Mouse (Mus musculus) lung, adult 2 months (tissue): Measurements from ENCODE around the gene Snx22. TPM values are rescaled to one million over a fixed set of nuclear protein-coding genes. Genes with fewer than 3 reads are reported as not detected.

Source experiments
- DNase-seq: peaks from one replicate; pipeline ENCODE4 v3.0.0; 2022
- H3K4me1 ChIP-seq: fragments of 200-500 bp; 2 replicates; pipeline ENCODE4 v1.6.1; 2011; ENCODE audit warnings: low read length; ENCODE audit not compliant: control insufficient read depth, insufficient read depth
- H3K4me3 ChIP-seq: fragments of 200-500 bp; replicated peaks from 2 replicates; pipeline ENCODE3; 2011; ENCODE audit warnings: low read depth, mild to moderate bottlenecking, control low read depth, low read length; ENCODE audit errors: extremely low read depth
- CTCF ChIP-seq: fragments of 200-500 bp; IDR thresholded peaks from 2 replicates; pipeline ENCODE4 v1.5.1; 2011; ENCODE audit warnings: mild to moderate bottlenecking, low read length, control low read depth; ENCODE audit not compliant: insufficient read depth
- POLR2A ChIP-seq: fragments of 200-500 bp; IDR thresholded peaks from 2 replicates; pipeline ENCODE4 v1.6.1; 2011; ENCODE audit warnings: low read depth, mild to moderate bottlenecking, control low read depth, low read length, borderline replicate concordance; ENCODE audit errors: extremely low read depth
- WGBS: fragments of 180-500 bp; shearing (Covaris S2); methylation state at CpG from one replicate; pipeline ENCODE4 v1.1.7; 2018; 5-methylcytosine and 5-hydroxymethylcytosine counted together
- polyA plus RNA-seq: library from polyadenylated mRNA; depleted of rRNA; stranded (reverse); fragments of >200 nt; gene quantifications from 2 replicates; pipeline ENCODE4 v1.2.3, GENCODE M21; 2012

Gene Snx22
- polyA plus RNA-seq, 1 experiment: 18.0 TPM

DNA sequence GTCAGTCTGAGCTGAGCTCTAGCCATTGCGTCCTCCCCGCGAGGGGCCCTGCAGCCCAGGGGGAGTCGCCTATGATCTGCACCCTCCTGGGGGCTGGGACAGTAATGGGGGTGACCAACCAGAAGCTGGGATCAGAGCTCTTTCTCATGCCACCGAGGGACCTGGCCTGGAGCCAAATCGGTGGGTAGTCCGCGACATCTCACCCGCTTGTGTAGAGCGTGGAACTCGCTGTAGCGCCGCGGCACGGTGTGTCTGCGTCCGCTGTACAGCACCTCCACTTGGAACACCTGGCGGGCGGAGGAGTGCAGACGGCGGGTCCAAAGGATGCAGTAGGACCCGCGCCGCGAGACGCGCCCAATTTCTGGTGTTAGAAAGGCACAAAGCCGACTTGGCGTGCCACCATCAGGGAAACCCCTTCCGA, 538 bp downstream of the Snx22 start:
- TF ChIP-seq POLR2A (no peak), CTCF (no peak)
- no peak for DNase-seq
- H3K4me3 ChIP-seq: peak overlapping the region; percentile 48
- H3K4me1 ChIP-seq: peaks cover 4% of the 10 kb centered on the region; the same call in 1 of the 2 replicates
- WGBS: 2% methylated on average over 30 of the region's 30 CpGs

DNA sequence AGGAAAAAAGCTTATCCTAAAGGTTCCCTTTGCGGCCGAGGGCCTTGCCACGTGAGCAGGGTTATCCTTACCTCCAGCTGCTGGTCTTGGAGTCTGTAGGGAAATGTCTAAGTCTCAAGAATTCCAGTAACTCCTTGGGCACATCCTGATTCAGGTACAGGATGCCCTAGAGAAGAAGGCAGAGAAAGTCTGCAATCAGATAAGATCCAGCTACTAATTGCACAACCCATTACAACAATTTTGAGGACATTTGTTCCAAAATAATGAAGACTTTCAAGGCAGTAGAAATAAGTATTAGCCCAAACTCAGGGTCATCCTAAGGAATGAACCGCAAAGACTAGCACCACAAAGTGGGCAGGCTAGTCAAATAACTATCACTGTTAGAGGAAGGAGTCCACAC, 1.5 kb downstream of the Snx22 start:
- DNase-seq: no peak
- Histone ChIP-seq H3K4me3 (no peak overlapping the region), H3K4me1 (peaks cover 4% of the 10 kb centered on the region; the same call in 1 of the 2 replicates)
- WGBS: 67% methylated on average over 4 of the region's 4 CpGs
- TF ChIP-seq CTCF (no peak), POLR2A (no peak)

DNA sequence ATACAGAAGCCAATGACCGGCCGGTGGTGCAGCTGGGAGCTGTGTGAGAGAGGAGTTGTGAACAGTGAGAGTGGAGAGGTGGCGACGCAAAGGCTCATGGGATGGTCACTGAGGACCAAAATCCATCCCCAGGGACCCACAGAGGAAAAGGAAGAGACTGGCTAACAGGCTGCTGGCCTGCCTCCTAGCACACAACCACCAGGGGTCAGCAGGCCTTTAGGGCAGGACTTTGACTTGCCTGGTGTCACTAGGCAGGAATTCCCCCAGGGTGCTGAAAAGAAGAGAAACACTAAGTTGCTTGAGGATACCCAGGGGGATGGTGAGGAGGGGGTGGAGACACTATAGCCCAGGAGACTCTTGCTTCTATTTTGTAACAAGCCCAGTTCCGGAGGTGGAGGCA, 2.0 kb downstream of the Snx22 start:
- peak; percentile 75 for TF ChIP-seq CTCF
- TF ChIP-seq POLR2A: no peak
- 43% methylated on average over 5 of the region's 5 CpGs for WGBS
- DNase-seq: peak; percentile 50
- Histone ChIP-seq H3K4me1 (peaks cover 4% of the 10 kb centered on the region; the same call in 1 of the 2 replicates), H3K4me3 (no peak overlapping the region)

DNA sequence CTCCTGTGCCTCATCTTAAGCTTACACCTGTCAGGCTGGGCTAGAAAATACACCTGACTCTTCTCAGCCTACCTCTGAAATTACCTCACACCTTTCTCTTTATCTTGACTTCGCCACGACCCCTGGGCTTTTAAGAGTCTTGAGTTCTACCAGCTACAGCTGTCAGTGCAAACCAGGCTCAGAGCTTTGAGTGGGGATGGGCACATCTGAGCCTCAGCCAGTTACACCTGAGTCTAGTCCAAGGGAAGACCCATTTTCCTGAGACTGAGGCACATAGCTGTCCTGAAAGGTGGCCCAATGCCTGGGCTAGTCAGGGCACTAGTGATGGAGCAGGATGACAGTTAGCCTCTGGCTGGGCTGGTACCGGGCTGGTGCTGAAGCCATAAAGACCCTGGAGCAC, 2.7 kb downstream of the Snx22 start:
- DNase-seq: no peak
- peaks cover 4% of the 10 kb centered on the region; the same call in 1 of the 2 replicates for H3K4me1 ChIP-seq
- no peak for TF ChIP-seq CTCF
- no peak for TF ChIP-seq POLR2A
- H3K4me3 ChIP-seq: no peak overlapping the region
- WGBS: 89% methylated on average over 3 of the region's 3 CpGs

DNA sequence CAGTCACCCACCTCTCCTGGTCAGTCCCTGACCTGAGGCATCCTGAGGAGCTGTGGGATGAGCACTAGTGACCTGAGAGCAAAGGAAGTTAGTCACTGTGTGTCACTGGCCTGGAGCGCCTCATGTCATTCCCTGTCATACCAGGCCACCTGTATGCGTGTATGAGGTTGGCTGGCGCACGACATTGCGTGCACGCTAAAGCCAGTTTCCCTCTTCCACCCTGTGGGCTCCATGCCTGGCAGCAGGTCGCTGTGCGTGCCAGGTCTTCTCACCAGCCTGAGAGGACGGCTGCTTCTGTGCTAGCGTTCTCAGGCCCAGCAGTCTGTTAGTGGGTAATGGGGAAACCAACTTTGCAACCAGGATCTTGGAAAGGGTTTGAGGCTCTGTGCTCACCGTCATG, 5.2 kb downstream of the Snx22 start:
- 90% methylated on average over 11 of the region's 11 CpGs for WGBS
- no peak for DNase-seq
- Histone ChIP-seq H3K4me3 (no peak overlapping the region), H3K4me1 (peaks cover 6% of the 10 kb centered on the region; the same call in 1 of the 2 replicates)
- TF ChIP-seq POLR2A: no peak
- TF ChIP-seq CTCF: no peak

DNA sequence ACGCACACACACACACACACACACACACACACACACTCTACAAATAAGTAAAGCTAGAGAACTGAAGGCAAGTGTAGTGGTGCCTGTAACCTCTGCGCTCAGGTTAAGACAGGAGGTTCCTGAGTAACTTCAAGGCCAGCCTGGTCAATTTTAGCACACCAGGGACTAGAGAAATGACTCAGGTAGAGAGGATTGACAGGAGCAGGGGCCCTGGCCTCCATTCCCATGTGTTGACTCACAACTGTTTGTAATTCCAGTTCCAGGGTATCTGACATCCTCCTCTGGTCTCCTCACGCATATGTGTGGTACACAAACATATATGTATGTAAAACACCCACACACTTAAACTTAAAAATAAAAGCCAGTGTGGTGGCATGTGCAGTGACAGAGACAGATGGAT, 6.1 kb downstream of the Snx22 start:
- TF ChIP-seq CTCF (no peak), POLR2A (no peak)
- WGBS: 93% methylated on average over 3 of the region's 3 CpGs
- Histone ChIP-seq H3K4me3 (no peak overlapping the region), H3K4me1 (peaks cover 3% of the 10 kb centered on the region; the same call in 1 of the 2 replicates)
- DNase-seq: no peak

DNA sequence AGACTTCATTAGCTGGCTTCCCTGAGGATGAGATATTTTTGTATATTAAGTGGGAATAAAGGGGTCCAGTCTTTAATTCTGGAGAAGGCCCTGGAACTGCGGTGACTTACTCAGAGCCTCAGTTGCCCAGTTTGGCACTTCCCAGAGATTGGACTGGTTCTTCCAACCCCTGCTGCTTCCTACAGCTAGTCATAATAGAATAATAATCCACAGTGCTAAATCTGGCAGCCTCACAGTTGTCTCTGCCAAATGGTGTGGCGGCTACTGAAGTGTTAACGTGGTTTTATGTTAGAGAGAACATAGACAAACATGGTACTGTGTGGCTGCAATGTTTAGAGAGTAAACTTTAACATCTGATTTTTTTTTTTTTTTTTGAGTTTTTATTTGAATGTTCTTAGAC, 7.9 kb downstream of the Snx22 start:
- WGBS: 69% methylated on average over 3 of the region's 3 CpGs
- Histone ChIP-seq H3K4me1 (peaks cover 3% of the 10 kb centered on the region; the same call in 1 of the 2 replicates), H3K4me3 (no peak overlapping the region)
- no peak for DNase-seq
- no peak for TF ChIP-seq CTCF
- TF ChIP-seq POLR2A: no peak

DNA sequence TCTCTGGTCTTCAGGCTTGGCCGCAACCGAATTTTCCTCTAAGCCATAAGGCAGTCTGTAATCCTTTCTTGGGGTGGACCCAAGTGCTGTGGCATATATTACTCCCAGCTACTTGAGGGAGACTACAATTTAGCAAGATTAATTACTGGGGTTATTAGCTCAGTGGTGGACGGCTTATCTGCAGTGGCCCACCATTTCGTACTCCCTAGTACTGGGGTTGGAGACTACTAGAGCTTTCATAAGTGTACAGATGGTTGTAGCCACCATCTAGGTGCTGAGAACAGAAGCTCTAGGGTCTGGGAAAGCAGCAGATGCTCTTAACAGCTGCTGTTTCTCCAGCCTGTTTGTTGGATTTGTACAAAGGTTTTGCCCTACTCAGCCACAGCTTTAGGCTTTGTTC, 8.5 kb downstream of the Snx22 start:
- peaks cover 3% of the 10 kb centered on the region; the same call in 1 of the 2 replicates for H3K4me1 ChIP-seq
- H3K4me3 ChIP-seq: peak overlapping the region; percentile 38
- TF ChIP-seq POLR2A (no peak), CTCF (no peak)
- WGBS: 20% methylated on average over 4 of the region's 4 CpGs
- DNase-seq: no peak

DNA sequence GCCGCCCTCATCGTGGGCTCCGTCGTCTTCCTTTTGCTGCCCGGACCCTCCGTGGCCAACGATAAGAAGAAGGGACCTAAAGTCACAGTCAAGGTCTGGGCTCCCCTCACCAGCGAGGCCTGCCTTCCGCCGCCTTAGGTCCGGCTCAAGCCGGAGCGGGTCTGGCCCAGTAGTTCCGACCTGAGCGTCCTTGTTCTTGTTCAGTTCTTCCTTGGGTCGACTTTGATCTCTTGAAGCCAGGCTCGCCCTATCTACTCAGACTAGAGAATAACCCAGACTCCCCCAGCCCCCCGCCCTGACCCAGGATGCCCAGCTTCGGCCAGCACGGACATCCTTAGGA, 9.2 kb downstream of the Snx22 start:
- TF ChIP-seq POLR2A (no peak), CTCF (no peak)
- DNase-seq: no peak
- WGBS: under 1% methylated on average over 20 of the region's 20 CpGs
- H3K4me3 ChIP-seq: peak overlapping the region; percentile 73
- H3K4me1 ChIP-seq: peaks cover 3% of the 10 kb centered on the region; the same call in 1 of the 2 replicates

DNA sequence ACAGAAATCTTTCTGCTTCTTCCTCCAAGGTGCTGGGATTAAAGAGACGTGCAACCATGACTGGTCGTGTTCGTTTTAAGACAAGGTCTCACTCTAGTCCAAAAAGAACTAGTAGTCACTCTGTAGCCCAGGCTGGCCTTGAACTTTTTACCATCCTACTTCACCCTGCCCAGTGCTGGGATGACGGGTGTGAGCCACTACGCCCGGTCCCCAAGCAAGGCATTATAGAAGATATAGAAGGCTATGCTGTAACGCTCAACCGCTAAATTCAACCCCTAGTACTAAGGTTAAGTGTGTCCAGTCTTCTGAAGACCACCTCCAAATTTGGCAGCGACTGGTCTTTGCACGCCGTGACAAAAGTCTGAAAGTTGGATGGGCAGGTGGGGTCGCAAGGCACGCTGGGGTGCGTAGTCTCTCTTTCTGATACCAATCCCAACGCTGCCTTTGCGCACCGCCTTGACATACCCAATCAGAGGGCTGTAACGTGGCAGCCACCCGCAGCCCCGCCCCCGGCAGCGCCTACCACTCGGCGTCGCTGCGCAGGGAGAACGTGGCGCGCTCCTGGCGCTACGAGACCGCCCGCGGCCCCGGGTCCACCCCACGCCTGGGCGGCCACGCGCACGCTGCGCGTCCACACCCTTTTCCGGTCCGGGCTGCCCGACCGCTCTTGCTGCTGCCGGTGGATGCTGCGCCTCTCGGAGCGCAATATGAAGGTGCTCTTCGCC, 9.8 kb downstream of the Snx22 start, which contains the start of gene Ppib:
Ppib (plus strand) TSS at position 640 of the 725 bp plus-strand sequence.
- no peak for TF ChIP-seq CTCF
- TF ChIP-seq POLR2A: peak; percentile 90; the same call in 1 of the 2 replicates
- peak within 1 kb of the TSS; percentile 81 for H3K4me3 ChIP-seq
- H3K4me1 ChIP-seq: peaks cover 3% of the 10 kb centered on the region; the same call in 1 of the 2 replicates
- peak; percentile 95 for DNase-seq
- 2% methylated on average over 51 of the region's 51 CpGs for WGBS
